In the genomic region with DNA sequence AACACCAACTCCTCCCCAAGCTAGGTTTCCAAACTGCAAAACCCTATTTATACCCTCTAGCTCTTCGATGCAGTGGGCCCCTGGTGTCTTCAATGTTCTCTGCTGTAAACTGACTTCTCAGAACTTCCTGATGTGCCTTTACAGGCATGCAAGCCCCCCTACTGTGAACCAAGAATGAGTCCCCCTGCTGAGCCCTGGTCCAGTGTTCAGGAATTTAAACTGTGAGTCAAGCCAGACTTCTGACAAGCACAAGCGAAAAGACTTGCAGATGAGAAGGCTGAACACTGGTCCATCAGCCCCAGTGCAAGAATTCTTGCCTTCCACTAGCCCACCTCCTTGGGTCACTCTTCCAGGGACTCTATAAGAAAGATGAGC, we compare ENCODE assay signal across 17 mouse cellular contexts. TPM values are rescaled to one million over a fixed set of nuclear protein-coding genes. Genes with fewer than 3 reads are reported as not detected.
A peak's percentile ranks its signal among the peaks of the same experiment; 100 is the strongest.
DNase-seq lines count a peak whose midpoint lies in the region; ATAC-seq lines count a peak whose summit lies in the region.
"Had no signal": no experiment of that assay in that cellular context is flagged by ENCODE, and none has a peak within 500 bp of the region (broad histone marks: within the 10 kb centered on the region; RNA-seq: fewer than 3 reads in every experiment).

No protein-coding gene starts in this region.

- ATAC-seq in heart, embryonic 12.5 days (ENCODE audit: insufficient number of reproducible peaks, low FRiP score) = no peak
- ATAC-seq in liver, embryonic 11.5 days (replicated peaks; ENCODE audit: low FRiP score) = 0 out of 2 replicates have a peak, but pooled peaks have one; percentile 1
- ATAC-seq in liver, embryonic 15.5 days (ENCODE audit: insufficient read depth) = no peak
- ATAC-seq in intestine, embryonic 15.5 days = no peak
- no peak for ATAC-seq in kidney, embryonic 15.5 days (replicated peaks; ENCODE audit: low FRiP score)
- ATAC-seq: forebrain, embryonic 16.5 days; lung, postnatal 0 days had no signal

- 52% methylated on average over 2 of the region's 2 CpGs for WGBS in heart, embryonic 12.5 days
- WGBS in liver, embryonic 11.5 days = 69% methylated on average over 2 of the region's 2 CpGs
- 60% methylated on average over 2 of the region's 2 CpGs for WGBS in liver, embryonic 15.5 days (ENCODE audit: insufficient replicate concordance)
- WGBS in intestine, embryonic 15.5 days = 67% methylated on average over 2 of the region's 2 CpGs
- 74% methylated on average over 2 of the region's 2 CpGs for WGBS in kidney, embryonic 15.5 days

- no peaks in the 10 kb centered on the region for H3K9me3 ChIP-seq in heart, embryonic 12.5 days (replicated peaks)
- no peaks in the 10 kb centered on the region for H3K9me3 ChIP-seq in liver, embryonic 11.5 days (ENCODE audit: control insufficient read depth, low read length)
- no peaks in the 10 kb centered on the region for H3K9me3 ChIP-seq in liver, embryonic 15.5 days (replicated peaks)
- no peaks in the 10 kb centered on the region for H3K9me3 ChIP-seq in intestine, embryonic 15.5 days
- no peaks in the 10 kb centered on the region for H3K9me3 ChIP-seq in kidney, embryonic 15.5 days (replicated peaks)
- H3K9me3 ChIP-seq: limb, embryonic 13.5 days had no signal

- H3K36me3 ChIP-seq in heart, embryonic 12.5 days = no peaks in the 10 kb centered on the region
- H3K36me3 ChIP-seq in liver, embryonic 11.5 days (ENCODE audit: control insufficient read depth, insufficient read depth, low read length) = no peaks in the 10 kb centered on the region
- no peaks in the 10 kb centered on the region for H3K36me3 ChIP-seq in liver, embryonic 15.5 days (replicated peaks)
- no peaks in the 10 kb centered on the region for H3K36me3 ChIP-seq in intestine, embryonic 15.5 days
- H3K36me3 ChIP-seq in kidney, embryonic 15.5 days = no peaks in the 10 kb centered on the region
- H3K36me3 ChIP-seq: limb, embryonic 13.5 days had no signal

- H3K27me3 ChIP-seq in heart, embryonic 12.5 days (replicated peaks) = no peaks in the 10 kb centered on the region
- no peaks in the 10 kb centered on the region for H3K27me3 ChIP-seq in liver, embryonic 11.5 days (replicated peaks; ENCODE audit: control insufficient read depth, insufficient read depth, low read length)
- H3K27me3 ChIP-seq in liver, embryonic 15.5 days = no peaks in the 10 kb centered on the region
- H3K27me3 ChIP-seq in intestine, embryonic 15.5 days (replicated peaks) = no peaks in the 10 kb centered on the region
- no peaks in the 10 kb centered on the region for H3K27me3 ChIP-seq in kidney, embryonic 15.5 days
- H3K27me3 ChIP-seq: limb, embryonic 13.5 days had no signal

- DNase-seq in heart, adult 9 months (ENCODE audit: low spot score in 2 of 2) = no peak
- no peak for DNase-seq in liver, embryonic 11.5 days (ENCODE audit: low spot score)
- no peak for DNase-seq in liver
- peak; percentile 61 for DNase-seq in ZHBTc4 (ENCODE audit: low read depth, low spot score)
- DNase-seq: adrenal gland, adult 8-10 months; B cell, adult 2 months; cerebellum, adult 8-10 months; thymus, adult 18-20 months had no signal

- no peak overlapping the region for H3K9ac ChIP-seq in heart, embryonic 12.5 days
- no peak overlapping the region for H3K9ac ChIP-seq in liver, embryonic 11.5 days (ENCODE audit: low read depth, low read length)
- H3K9ac ChIP-seq in liver, embryonic 15.5 days = peak overlapping the region; percentile 37; the same call in 1 of the 2 replicates
- no peak overlapping the region for H3K9ac ChIP-seq in intestine, embryonic 15.5 days
- no peak overlapping the region for H3K9ac ChIP-seq in kidney, embryonic 15.5 days
- H3K9ac ChIP-seq: limb, embryonic 13.5 days had no signal

- peak overlapping the region; percentile 90 for H3K27ac ChIP-seq in heart, embryonic 12.5 days (ENCODE audit: poor library complexity, severe bottlenecking)
- peak overlapping the region; percentile 80 for H3K27ac ChIP-seq in liver, embryonic 11.5 days (ENCODE audit: low read depth, low read length)
- H3K27ac ChIP-seq in liver, embryonic 15.5 days (replicated peaks) = peak overlapping the region; percentile 91
- H3K27ac ChIP-seq in intestine, embryonic 15.5 days = no peak overlapping the region
- no peak overlapping the region for H3K27ac ChIP-seq in kidney, embryonic 15.5 days
- H3K27ac ChIP-seq: limb, embryonic 13.5 days had no signal

- no peak overlapping the region for H3K4me3 ChIP-seq in heart, embryonic 12.5 days
- H3K4me3 ChIP-seq in liver, embryonic 11.5 days (ENCODE audit: low read depth, low read length) = no peak overlapping the region
- H3K4me3 ChIP-seq in liver, embryonic 15.5 days (replicated peaks) = no peak overlapping the region
- H3K4me3 ChIP-seq in intestine, embryonic 15.5 days (replicated peaks) = no peak overlapping the region
- no peak overlapping the region for H3K4me3 ChIP-seq in kidney, embryonic 15.5 days (replicated peaks)
- H3K4me3 ChIP-seq: limb, embryonic 13.5 days had no signal

- no peak overlapping the region for H3K4me2 ChIP-seq in heart, embryonic 12.5 days
- H3K4me2 ChIP-seq in liver, embryonic 11.5 days = peak overlapping the region; percentile 42
- peak overlapping the region; percentile 72 for H3K4me2 ChIP-seq in liver, embryonic 15.5 days
- no peak overlapping the region for H3K4me2 ChIP-seq in intestine, embryonic 15.5 days (replicated peaks)
- no peak overlapping the region for H3K4me2 ChIP-seq in kidney, embryonic 15.5 days
- H3K4me2 ChIP-seq: limb, embryonic 13.5 days; midbrain, embryonic 11.5 days had no signal

- H3K4me1 ChIP-seq in heart, embryonic 12.5 days (replicated peaks) = peaks cover 56% of the 10 kb centered on the region
- H3K4me1 ChIP-seq in liver, embryonic 11.5 days (replicated peaks; ENCODE audit: control insufficient read depth, insufficient read depth, low read length) = peaks cover 18% of the 10 kb centered on the region
- peaks cover 55% of the 10 kb centered on the region for H3K4me1 ChIP-seq in liver, embryonic 15.5 days (replicated peaks)
- H3K4me1 ChIP-seq in intestine, embryonic 15.5 days (replicated peaks) = no peaks in the 10 kb centered on the region
- H3K4me1 ChIP-seq in kidney, embryonic 15.5 days = no peaks in the 10 kb centered on the region

RNA-seq across cellular contexts. Expression of gene Tbx19, which starts 54.6 kb away (rescaled TPM):
- polyA plus RNA-seq in heart, embryonic 12.5 days (2016; fragmentation: Nextera tagmentation; extraction: Ambion mirVana) = not detected in 2 replicates
- 0.18 TPM in 1 of 2 replicates, not detected in the other for polyA plus RNA-seq in liver, embryonic 11.5 days (2014; fragmentation: Nextera tagmentation; extraction: Ambion mirVana)
- polyA plus RNA-seq in liver, embryonic 15.5 days (2015; fragmentation: Nextera tagmentation; extraction: Ambion mirVana) = 0.07 TPM in 1 of 2 replicates, not detected in the other
- polyA plus RNA-seq in intestine, embryonic 15.5 days (2015; fragmentation: Nextera tagmentation; extraction: Ambion mirVana) = not detected in 2 replicates
- 0.10 and 0.23 TPM in 2 replicates for polyA plus RNA-seq in kidney, embryonic 15.5 days (2015; fragmentation: Nextera tagmentation; extraction: Ambion mirVana)
- polyA plus RNA-seq: forebrain, embryonic 16.5 days; kidney, embryonic 14.5 days; limb, embryonic 13.5 days; lung, postnatal 0 days; midbrain, embryonic 11.5 days had no signal

Comparison
In these comparisons a context has a peak if more than half of its experiments do, and no peak if none do; other contexts are left out.
1. H3K27ac ChIP-seq: peak in heart, embryonic 12.5 days (single experiment), liver, embryonic 11.5 days (single experiment) and liver, embryonic 15.5 days (single experiment); none in intestine, embryonic 15.5 days (single experiment) and kidney, embryonic 15.5 days (single experiment).
2. H3K4me2 ChIP-seq: peak in liver, embryonic 11.5 days (single experiment) and liver, embryonic 15.5 days (single experiment); none in heart, embryonic 12.5 days (single experiment), intestine, embryonic 15.5 days (single experiment) and kidney, embryonic 15.5 days (single experiment).